Mouse (Mus musculus) midbrain, embryonic 10.5 days (tissue): ENCODE results near the gene Eci3. TPM values are rescaled to one million over a fixed set of nuclear protein-coding genes. Genes with fewer than 3 reads are reported as not detected.
A peak's percentile ranks its signal among the peaks of the same experiment; 100 is the strongest.
"Not testable (repeated sequence)": the region's sequence is repeated elsewhere in the genome, so short reads cannot be mapped to it uniquely, and the experiment has no call there.

Experiments used
- DNase-seq: peaks from one replicate; pipeline ENCODE4 v3.0.0-alpha.2; 2017; ENCODE audit warnings: low spot score
- H3K27ac ChIP-seq: fragments of 300-500 bp; sonication (generic); replicated peaks from 2 replicates; pipeline ENCODE4 v1.5.1; 2016; ENCODE audit warnings: mild to moderate bottlenecking
- H3K27me3 ChIP-seq: fragments of 300-500 bp; sonication (generic); 2 replicates; pipeline ENCODE4 v1.6.1; 2016; ENCODE audit warnings: low read depth, mild to moderate bottlenecking; ENCODE audit not compliant: poor library complexity, severe bottlenecking
- H3K36me3 ChIP-seq: fragments of 300-500 bp; sonication (generic); 2 replicates; pipeline ENCODE4 v1.6.1; 2016; ENCODE audit warnings: mild to moderate bottlenecking, moderate library complexity
- H3K4me1 ChIP-seq: fragments of 300-500 bp; sonication (generic); 2 replicates; pipeline ENCODE4 v1.6.1; 2016
- H3K4me3 ChIP-seq: fragments of 300-500 bp; sonication (generic); 2 replicates; pipeline ENCODE4 v1.5.1; 2016; ENCODE audit warnings: mild to moderate bottlenecking, moderate library complexity
- H3K9me3 ChIP-seq: fragments of 300-500 bp; sonication (generic); replicated peaks from 2 replicates; pipeline ENCODE4 v1.6.1; 2016; ENCODE audit warnings: mild to moderate bottlenecking
- WGBS: fragments of 180-500 bp; shearing (Covaris S2); methylation state at CpG from one replicate; pipeline ENCODE4 v1.1.7; 2016; 5-methylcytosine and 5-hydroxymethylcytosine counted together
- polyA plus RNA-seq: library from polyadenylated mRNA; unstranded; fragments of >200 nt; fragmentation: Nextera tagmentation; extraction: Ambion mirVana; gene quantifications from 2 replicates; pipeline ENCODE4 v1.2.1, GENCODE M21; 2016

The Eci3 gene
- polyA plus RNA-seq, result 0.32 and 0.68 TPM in 2 replicates

- H3K27ac ChIP-seq, result no peak within 1 kb of the TSS
These were observed at the start of gene Eci3 for GRCm38 (mm10) chr13:34963511-34964397. TSS of gene Eci3 (minus strand) at chr13:34963810.

GRCm38 (mm10) chr13:34995925-34996324 lies 32.3 kb upstream of the Eci3 start:
- H3K27ac ChIP-seq, result no peak overlapping the region
- H3K9me3 ChIP-seq, result 0 out of 2 replicates have a peak, but pooled peaks cover 7% of the 10 kb centered on the region
- WGBS, result 92% methylated on average over 2 of the region's 2 CpGs
- no peaks in the 10 kb centered on the region for H3K36me3 ChIP-seq
- no peaks in the 10 kb centered on the region for H3K27me3 ChIP-seq
- DNase-seq, result no peak
- H3K4me3 ChIP-seq, result no peak overlapping the region
- peaks cover 26% of the 10 kb centered on the region for H3K4me1 ChIP-seq

More at GRCm38 (mm10) chr13:34963511-34964397, at the start of gene Eci3:
- Histone ChIP-seq H3K9me3 (no peaks in the 10 kb centered on the region), H3K27me3 (peaks cover 44% of the 10 kb centered on the region), H3K4me1 (peaks cover 18% of the 10 kb centered on the region), H3K36me3 (no peaks in the 10 kb centered on the region), H3K4me3 (peak within 1 kb of the TSS; percentile 62)
- WGBS, result 3% methylated on average over 32 of the region's 32 CpGs
- peak; percentile 55 for DNase-seq

GRCm38 (mm10) chr13:34993983-34994811 lies 30.6 kb upstream of the Eci3 start:
- peak; percentile 97 for DNase-seq
- Histone ChIP-seq H3K4me1 (peaks cover 26% of the 10 kb centered on the region), H3K27ac (peak overlapping the region; percentile 92), H3K36me3 (peaks cover 13% of the 10 kb centered on the region), H3K27me3 (no peaks in the 10 kb centered on the region), H3K9me3 (0 out of 2 replicates have a peak, but pooled peaks cover 7% of the 10 kb centered on the region), H3K4me3 (peak overlapping the region; percentile 69)
- WGBS, result 2% methylated on average over 33 of the region's 33 CpGs

- H3K36me3 ChIP-seq, result peaks cover 19% of the 10 kb centered on the region
- WGBS, result 2% methylated on average over 22 of the region's 22 CpGs
- H3K27me3 ChIP-seq, result no peaks in the 10 kb centered on the region
- H3K4me3 ChIP-seq, result peak overlapping the region; percentile 69
- no peak for DNase-seq
- 0 out of 2 replicates have a peak, but pooled peaks cover 6% of the 10 kb centered on the region for H3K9me3 ChIP-seq
- peaks cover 26% of the 10 kb centered on the region for H3K4me1 ChIP-seq
- peak overlapping the region; percentile 92 for H3K27ac ChIP-seq
These were observed 30.0 kb upstream of the Eci3 start for GRCm38 (mm10) chr13:34993595-34993982.

- DNase-seq, result peak; percentile 12
- Histone ChIP-seq H3K27ac (peak overlapping the region; percentile 92), H3K27me3 (no peaks in the 10 kb centered on the region), H3K9me3 (0 out of 2 replicates have a peak, but pooled peaks cover under 1% of the 10 kb centered on the region), H3K4me3 (peak overlapping the region; percentile 69), H3K36me3 (peaks cover 24% of the 10 kb centered on the region), H3K4me1 (peaks cover 26% of the 10 kb centered on the region)
- 81% methylated on average over 4 of the region's 4 CpGs for WGBS
These were observed 29.5 kb upstream of the Eci3 start for GRCm38 (mm10) chr13:34993085-34993484.

- Histone ChIP-seq H3K27me3 (no peaks in the 10 kb centered on the region), H3K36me3 (peaks cover 38% of the 10 kb centered on the region), H3K9me3 (no peaks in the 10 kb centered on the region), H3K27ac (no peak overlapping the region), H3K4me1 (peaks cover 26% of the 10 kb centered on the region), H3K4me3 (no peak overlapping the region)
- 88% methylated on average over 4 of the region's 4 CpGs for whole genome bisulfite sequencing
- DNase-seq, result no peak
These were observed 28.1 kb upstream of the Eci3 start for GRCm38 (mm10) chr13:34991581-34992273.

GRCm38 (mm10) chr13:34983479-34983878 lies 19.9 kb upstream of the Eci3 start:
- not testable (repeated sequence) for H3K4me1 ChIP-seq, H3K27me3 ChIP-seq, DNase-seq, H3K27ac ChIP-seq, H3K9me3 ChIP-seq, H3K4me3 ChIP-seq
- 95% methylated on average over 1 of the region's 1 CpGs for WGBS
- H3K36me3 ChIP-seq, result peaks cover 94% of the 10 kb centered on the region

GRCm38 (mm10) chr13:34978635-34979034 lies 15.0 kb upstream of the Eci3 start:
- not testable (repeated sequence) for DNase-seq, H3K9me3 ChIP-seq, H3K4me3 ChIP-seq, H3K4me1 ChIP-seq, H3K27me3 ChIP-seq, H3K27ac ChIP-seq
- 66% methylated on average over 5 of the region's 5 CpGs for WGBS
- H3K36me3 ChIP-seq, result peaks cover 69% of the 10 kb centered on the region

- H3K4me1 ChIP-seq, result no peaks in the 10 kb centered on the region
- 95% methylated on average over 3 of the region's 3 CpGs for WGBS
- DNase-seq, result no peak
- H3K9me3 ChIP-seq, result no peaks in the 10 kb centered on the region
- peaks cover 60% of the 10 kb centered on the region for H3K36me3 ChIP-seq
- no peak overlapping the region for H3K4me3 ChIP-seq
- H3K27ac ChIP-seq, result no peak overlapping the region
- H3K27me3 ChIP-seq, result no peaks in the 10 kb centered on the region
These were observed 13.8 kb upstream of the Eci3 start for GRCm38 (mm10) chr13:34977410-34977809.

GRCm38 (mm10) chr13:34976116-34976515 lies 12.5 kb upstream of the Eci3 start:
- Histone ChIP-seq H3K27ac (no peak overlapping the region), H3K9me3 (no peaks in the 10 kb centered on the region), H3K27me3 (no peaks in the 10 kb centered on the region), H3K36me3 (peaks cover 47% of the 10 kb centered on the region), H3K4me1 (no peaks in the 10 kb centered on the region), H3K4me3 (no peak overlapping the region)
- WGBS, result 92% methylated on average over 4 of the region's 4 CpGs
- no peak for DNase-seq

GRCm38 (mm10) chr13:34973770-34974169 lies 10.2 kb upstream of the Eci3 start:
- Histone ChIP-seq H3K27ac (no peak overlapping the region), H3K9me3 (no peaks in the 10 kb centered on the region), H3K36me3 (peaks cover 25% of the 10 kb centered on the region), H3K4me3 (no peak overlapping the region), H3K27me3 (no peaks in the 10 kb centered on the region), H3K4me1 (no peaks in the 10 kb centered on the region)
- WGBS, result 77% methylated on average over 1 of the region's 1 CpGs
- no peak for DNase-seq

GRCm38 (mm10) chr13:34973149-34973548 lies 9.5 kb upstream of the Eci3 start:
- Histone ChIP-seq H3K4me3 (no peak overlapping the region), H3K27me3 (no peaks in the 10 kb centered on the region), H3K4me1 (no peaks in the 10 kb centered on the region), H3K27ac (no peak overlapping the region), H3K9me3 (no peaks in the 10 kb centered on the region), H3K36me3 (peaks cover 19% of the 10 kb centered on the region)
- 42% methylated on average over 1 of the region's 1 CpGs for WGBS
- no peak for DNase-seq
